8 mouse cellular contexts compared by ENCODE assay signal in genomic region chr8:84702963-84703465, GRCm38 (mm10). TPM values are rescaled to one million over a fixed set of nuclear protein-coding genes. Genes with fewer than 3 reads are reported as not detected.
DNase-seq lines count a peak whose midpoint lies in the region; ATAC-seq lines count a peak whose summit lies in the region.

No protein-coding gene starts in this region.

- peaks cover 36% of the 10 kb centered on the region for H3K27me3 ChIP-seq in erythroblast, embryonic 14.5 days (ENCODE audit: control insufficient read depth)
- peaks cover 7% of the 10 kb centered on the region for H3K27me3 ChIP-seq in lung, embryonic 16.5 days (ENCODE audit: control insufficient read depth, insufficient read depth, low read depth, low read length)
- H3K27me3 ChIP-seq in hindbrain, embryonic 14.5 days (ENCODE audit: control insufficient read depth, insufficient read depth, low read length): peaks cover 58% of the 10 kb centered on the region

- H3K79me2 ChIP-seq in macrophage (ENCODE audit: inconsistent target): peaks cover 27% of the 10 kb centered on the region

- peak overlapping the region; percentile 90 for H3K4me3 ChIP-seq in erythroblast, embryonic 14.5 days (replicated peaks)
- peak overlapping the region; percentile 42 for H3K4me3 ChIP-seq in lung, embryonic 16.5 days (ENCODE audit: low read length)
- H3K4me3 ChIP-seq in hindbrain, embryonic 14.5 days (replicated peaks; ENCODE audit: low read length): no peak overlapping the region
- H3K4me3 ChIP-seq in macrophage (ENCODE audit: inconsistent target): peak overlapping the region; percentile 91

- peak overlapping the region; percentile 60 for H3K4me2 ChIP-seq in lung, embryonic 16.5 days (ENCODE audit: low read depth, low read length)
- peak overlapping the region; percentile 25; the same call in 1 of the 2 replicates for H3K4me2 ChIP-seq in hindbrain, embryonic 14.5 days (replicated peaks)

- H3K9ac ChIP-seq in lung, embryonic 16.5 days (ENCODE audit: low read length): peak overlapping the region; percentile 50; the same call in 1 of the 2 replicates
- no peak overlapping the region for H3K9ac ChIP-seq in hindbrain, embryonic 14.5 days

- H3K4me1 ChIP-seq in erythroblast, embryonic 14.5 days (ENCODE audit: control insufficient read depth): peaks cover 84% of the 10 kb centered on the region
- peaks cover 47% of the 10 kb centered on the region for H3K4me1 ChIP-seq in lung, embryonic 16.5 days (replicated peaks; ENCODE audit: control insufficient read depth, insufficient read depth, low read length)
- H3K4me1 ChIP-seq in hindbrain, embryonic 14.5 days (replicated peaks; ENCODE audit: control insufficient read depth, insufficient read depth, low read length): peaks cover 30% of the 10 kb centered on the region

- ATAC-seq in erythroblast, adult 5-6 weeks (replicated peaks; ENCODE audit: low FRiP score, poor library complexity, severe bottlenecking): no peak
- no peak for ATAC-seq in lung, embryonic 16.5 days (ENCODE audit: low read depth)
- ATAC-seq in hindbrain, embryonic 14.5 days (ENCODE audit: low FRiP score): no peak

- no peak for DNase-seq in lung, postnatal 36 days
- no peak for DNase-seq in hindbrain, embryonic 14.5 days (ENCODE audit: low spot score)
- DNase-seq in adrenal gland, postnatal 4 days (ENCODE audit: low spot score in 2 of 2): no peak
- no peak for DNase-seq in thymus, postnatal 14 days

- no peaks in the 10 kb centered on the region; the same call in 1 of the 2 replicates for H3K9me3 ChIP-seq in erythroblast, embryonic 14.5 days (ENCODE audit: control insufficient read depth, low read length)
- H3K9me3 ChIP-seq in lung, embryonic 16.5 days (ENCODE audit: control insufficient read depth, low read length): no peaks in the 10 kb centered on the region
- H3K9me3 ChIP-seq in hindbrain, embryonic 14.5 days (ENCODE audit: control insufficient read depth, low read length): no peaks in the 10 kb centered on the region

- peaks cover 56% of the 10 kb centered on the region for H3K36me3 ChIP-seq in erythroblast, embryonic 14.5 days (ENCODE audit: control insufficient read depth)
- H3K36me3 ChIP-seq in lung, embryonic 16.5 days (ENCODE audit: control insufficient read depth, insufficient read depth, low read length): peaks cover 4% of the 10 kb centered on the region
- H3K36me3 ChIP-seq in hindbrain, embryonic 14.5 days (replicated peaks; ENCODE audit: control insufficient read depth, insufficient read depth): peaks cover 16% of the 10 kb centered on the region
- no peaks in the 10 kb centered on the region for H3K36me3 ChIP-seq in macrophage (ENCODE audit: inconsistent target)

- WGBS in lung, embryonic 16.5 days: 82% methylated on average over 6 of the region's 6 CpGs
- WGBS in hindbrain, embryonic 14.5 days: 85% methylated on average over 6 of the region's 6 CpGs
- 7% methylated on average over 5 of the region's 6 CpGs for WGBS in macrophage (ENCODE audit: missing documents)

- H3K27ac ChIP-seq in lung, embryonic 16.5 days (ENCODE audit: low read length): peak overlapping the region; percentile 53
- no peak overlapping the region for H3K27ac ChIP-seq in hindbrain, embryonic 14.5 days
- H3K27ac ChIP-seq in macrophage: peak overlapping the region; percentile 98

RNA-seq across cellular contexts. Expression of gene Lyl1, which starts 1.8 kb away (rescaled TPM):
- 61.4 and 62.8 TPM in 2 replicates for polyA plus RNA-seq in erythroblast, embryonic 14.5 days (2012)
- total RNA-seq in erythroblast, adult 5-6 weeks (2015; ENCODE audit: low replicate concordance): 37.4 and 40.3 TPM in 2 replicates
- total RNA-seq in erythroblast, adult 5-6 weeks (2017; ENCODE audit: low replicate concordance): 43.1 and 44.2 TPM in 2 replicates
- 11.4 and 12.5 TPM in 2 replicates for polyA plus RNA-seq in lung, embryonic 16.5 days (2015; fragmentation: Nextera tagmentation; extraction: Ambion mirVana)
- polyA plus RNA-seq in hindbrain, embryonic 14.5 days (2014; fragmentation: Nextera tagmentation; extraction: Ambion mirVana): 3.8 and 5.1 TPM in 2 replicates
- total RNA-seq in macrophage (2018; cell fraction: chromatin; rRNA removed): 100 to 1,000 TPM in 11 of 26 experiments, 10 to 100 TPM in 13, 1 to 10 TPM in 2; 2.3 to 178 (median 69.7) TPM
- total RNA-seq in macrophage (2018; cell fraction: cytosol; rRNA removed): 10 to 100 TPM in 25 of 26 experiments, 1 to 10 TPM in 1; 6.6 to 88.0 (median 59.5) TPM
- 100 to 1,000 TPM in 11 of 26 experiments, 10 to 100 TPM in 14, 1 to 10 TPM in 1; 8.1 to 193 (median 91.8) TPM for total RNA-seq in macrophage (2018; cell fraction: nucleus; rRNA removed)
- polyA plus RNA-seq in macrophage (2018): 38.2 to 65.7 TPM (median 48.7 TPM) in 3 replicates
- 1 to 10 TPM; 6.5 to 7.2 TPM for total RNA-seq in adrenal gland, postnatal 4 days (2021)

RNA-seq across cellular contexts. Expression of gene Nacc1, which starts 15.4 kb away (rescaled TPM):
- polyA plus RNA-seq in erythroblast, embryonic 14.5 days (2012): 7.0 and 8.5 TPM in 2 replicates
- 12.7 and 19.9 TPM in 2 replicates for total RNA-seq in erythroblast, adult 5-6 weeks (2015; ENCODE audit: low replicate concordance)
- 8.2 and 13.1 TPM in 2 replicates for total RNA-seq in erythroblast, adult 5-6 weeks (2017; ENCODE audit: low replicate concordance)
- 16.9 and 19.5 TPM in 2 replicates for polyA plus RNA-seq in lung, embryonic 16.5 days (2015; fragmentation: Nextera tagmentation; extraction: Ambion mirVana)
- polyA plus RNA-seq in hindbrain, embryonic 14.5 days (2014; fragmentation: Nextera tagmentation; extraction: Ambion mirVana): 17.8 and 18.1 TPM in 2 replicates
- 10 to 100 TPM; 29.2 to 67.2 (median 42.0) TPM for total RNA-seq in macrophage (2018; cell fraction: chromatin; rRNA removed)
- 10 to 100 TPM; 49.3 to 73.4 (median 60.7) TPM for total RNA-seq in macrophage (2018; cell fraction: cytosol; rRNA removed)
- 10 to 100 TPM; 42.8 to 95.1 (median 62.2) TPM for total RNA-seq in macrophage (2018; cell fraction: nucleus; rRNA removed)
- polyA plus RNA-seq in macrophage (2018): 42.2 to 61.4 TPM (median 49.6 TPM) in 3 replicates
- 10 to 100 TPM; 88.9 to 89.0 TPM for total RNA-seq in adrenal gland, postnatal 4 days (2021)

RNA-seq across cellular contexts. Expression of gene Trmt1, which starts 16.9 kb away (rescaled TPM):
- 8.9 and 9.0 TPM in 2 replicates for polyA plus RNA-seq in erythroblast, embryonic 14.5 days (2012)
- 9.8 and 16.9 TPM in 2 replicates for total RNA-seq in erythroblast, adult 5-6 weeks (2015; ENCODE audit: low replicate concordance)
- 18.3 and 21.5 TPM in 2 replicates for total RNA-seq in erythroblast, adult 5-6 weeks (2017; ENCODE audit: low replicate concordance)
- 54.7 and 58.8 TPM in 2 replicates for polyA plus RNA-seq in lung, embryonic 16.5 days (2015; fragmentation: Nextera tagmentation; extraction: Ambion mirVana)
- polyA plus RNA-seq in hindbrain, embryonic 14.5 days (2014; fragmentation: Nextera tagmentation; extraction: Ambion mirVana): 55.2 and 62.1 TPM in 2 replicates
- 100 to 1,000 TPM; 145 to 258 (median 188) TPM for total RNA-seq in macrophage (2018; cell fraction: chromatin; rRNA removed)
- total RNA-seq in macrophage (2018; cell fraction: cytosol; rRNA removed): 10 to 100 TPM; 23.1 to 41.2 (median 31.8) TPM
- 100 to 1,000 TPM in 18 of 26 experiments, 10 to 100 TPM in 8; 58.4 to 242 (median 112) TPM for total RNA-seq in macrophage (2018; cell fraction: nucleus; rRNA removed)
- polyA plus RNA-seq in macrophage (2018): 24.6 to 51.1 TPM (median 43.5 TPM) in 3 replicates
- 100 to 1,000 TPM; 122 to 124 TPM for total RNA-seq in adrenal gland, postnatal 4 days (2021)

RNA-seq across cellular contexts. Expression of gene G430095P16Rik, which starts 19.8 kb away (rescaled TPM):
- polyA plus RNA-seq in erythroblast, embryonic 14.5 days (2012): 11.0 and 11.9 TPM in 2 replicates
- total RNA-seq in erythroblast, adult 5-6 weeks (2015; ENCODE audit: low replicate concordance): 7.9 and 18.1 TPM in 2 replicates
- 3.6 and 12.9 TPM in 2 replicates for total RNA-seq in erythroblast, adult 5-6 weeks (2017; ENCODE audit: low replicate concordance)
- 3.1 and 3.7 TPM in 2 replicates for polyA plus RNA-seq in lung, embryonic 16.5 days (2015; fragmentation: Nextera tagmentation; extraction: Ambion mirVana)
- polyA plus RNA-seq in hindbrain, embryonic 14.5 days (2014; fragmentation: Nextera tagmentation; extraction: Ambion mirVana): 0.55 and 0.71 TPM in 2 replicates
- total RNA-seq in macrophage (2018; cell fraction: chromatin; rRNA removed): not detected
- total RNA-seq in macrophage (2018; cell fraction: cytosol; rRNA removed): under 1 TPM in 5 of 26 experiments, not detected in 21; 0.18 to 0.66 (median 0.31) TPM
- not detected for total RNA-seq in macrophage (2018; cell fraction: nucleus; rRNA removed)
- polyA plus RNA-seq in macrophage (2018): not detected in 3 replicates
- total RNA-seq in adrenal gland, postnatal 4 days (2021): 1 to 10 TPM; 1.2 TPM

RNA-seq across cellular contexts. Expression of gene Ier2, which starts 40.4 kb away (rescaled TPM):
- 17.2 and 18.5 TPM in 2 replicates for polyA plus RNA-seq in erythroblast, embryonic 14.5 days (2012)
- 17.8 and 22.9 TPM in 2 replicates for total RNA-seq in erythroblast, adult 5-6 weeks (2015; ENCODE audit: low replicate concordance)
- 9.2 and 14.8 TPM in 2 replicates for total RNA-seq in erythroblast, adult 5-6 weeks (2017; ENCODE audit: low replicate concordance)
- polyA plus RNA-seq in lung, embryonic 16.5 days (2015; fragmentation: Nextera tagmentation; extraction: Ambion mirVana): 83.2 and 87.4 TPM in 2 replicates
- polyA plus RNA-seq in hindbrain, embryonic 14.5 days (2014; fragmentation: Nextera tagmentation; extraction: Ambion mirVana): 17.4 and 20.1 TPM in 2 replicates
- 100 to 1,000 TPM in 11 of 26 experiments, 10 to 100 TPM in 14, 1 to 10 TPM in 1; 8.1 to 794 (median 83.2) TPM for total RNA-seq in macrophage (2018; cell fraction: chromatin; rRNA removed)
- total RNA-seq in macrophage (2018; cell fraction: cytosol; rRNA removed): 1,000 to 10,000 TPM in 1 of 26 experiments, 100 to 1,000 TPM in 16, 10 to 100 TPM in 9; 12.7 to 1,041 (median 226) TPM
- total RNA-seq in macrophage (2018; cell fraction: nucleus; rRNA removed): 1,000 to 10,000 TPM in 1 of 26 experiments, 100 to 1,000 TPM in 15, 10 to 100 TPM in 10; 18.1 to 1,358 (median 213) TPM
- polyA plus RNA-seq in macrophage (2018): 13.1 to 24.0 TPM (median 23.6 TPM) in 3 replicates
- 10 to 100 TPM; 35.1 to 35.3 TPM for total RNA-seq in adrenal gland, postnatal 4 days (2021)
